Mouse (Mus musculus): ENCODE results near the gene Ncan. TPM values are rescaled to one million over a fixed set of nuclear protein-coding genes. Genes with fewer than 3 reads are reported as not detected.
A peak's percentile ranks its signal among the peaks of the same experiment; 100 is the strongest.

Gene Ncan
- polyA plus RNA-seq, 1 experiment from 2014 or later: 186 TPM

DNA sequence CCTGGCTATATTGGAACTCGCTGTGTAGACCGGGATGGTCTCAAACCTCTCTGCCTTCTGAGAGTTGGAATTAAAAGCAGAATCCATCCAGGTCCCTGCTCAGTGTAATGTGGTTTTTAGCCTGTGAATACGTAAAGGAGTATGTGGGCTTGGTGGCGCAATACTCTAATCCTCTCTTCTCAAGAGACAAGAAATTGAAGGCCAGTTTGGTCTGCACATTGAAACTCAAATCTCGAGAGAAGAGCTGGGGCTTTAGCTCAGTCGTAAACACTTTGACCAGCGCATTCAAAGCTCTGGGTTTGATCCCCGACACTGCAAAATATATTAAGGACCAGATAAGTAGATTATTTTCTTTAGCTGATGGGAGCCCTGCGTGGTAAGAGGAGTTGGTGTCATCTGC lies 19.3 kb upstream of the Ncan start:
- Histone ChIP-seq H3K36me3 (replicated peaks) (peaks cover 13% of the 10 kb centered on the region), H3K27me3 (replicated peaks) (no peaks in the 10 kb centered on the region), H3K4me3 (peak overlapping the region; percentile 74), H3K9ac (peak overlapping the region; percentile 86), H3K27ac (peak overlapping the region; percentile 85), H3K4me1 (peaks cover 24% of the 10 kb centered on the region), H3K9me3 (no peaks in the 10 kb centered on the region), H3K4me2 (peak overlapping the region; percentile 79)
- WGBS: 6% methylated on average over 9 of the region's 9 CpGs
- ATAC-seq (replicated peaks): 0 out of 2 replicates have a peak, but pooled peaks have one; percentile 0

DNA sequence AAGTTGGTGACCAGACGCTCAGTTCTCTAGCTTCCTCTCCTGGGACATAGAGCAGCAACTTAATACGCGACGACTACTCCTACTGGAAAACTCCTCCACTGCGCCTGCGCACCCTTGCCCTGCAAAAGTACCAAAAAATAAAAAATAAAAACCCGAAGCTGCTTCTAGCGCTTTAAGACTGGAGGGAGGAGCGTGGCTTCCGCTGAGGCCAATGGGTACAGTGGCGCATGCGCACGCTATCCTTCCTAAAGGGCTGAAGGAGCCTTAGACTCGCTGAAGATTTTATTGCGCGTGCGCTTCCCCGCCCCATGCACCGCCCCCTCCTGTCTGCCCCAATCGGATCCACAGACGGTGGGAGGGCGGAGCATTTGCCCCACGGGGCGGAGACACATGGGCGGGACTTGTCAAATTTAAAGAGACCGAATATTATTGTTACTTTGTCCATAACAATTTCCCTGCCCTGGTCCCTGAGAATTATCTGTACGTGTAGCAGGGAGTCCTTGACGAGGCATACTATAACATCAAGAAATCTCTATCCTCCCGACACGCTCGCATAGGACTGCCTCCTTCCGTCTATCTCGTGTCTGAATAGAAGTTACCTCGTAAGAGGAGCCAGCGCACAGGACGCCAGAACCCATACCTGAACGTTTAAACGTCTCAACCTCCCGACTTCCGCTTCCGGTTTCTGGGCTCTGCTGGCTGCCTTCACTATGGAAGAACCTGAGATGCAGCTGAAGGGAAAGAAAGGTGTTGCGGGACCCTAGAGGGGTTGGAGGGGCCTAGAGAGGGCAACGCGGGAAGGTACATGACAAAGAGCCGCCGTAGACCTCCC lies 18.6 kb upstream of the Ncan start, which contains the start of the genes Rfxank, Borcs8 and Mef2b:
Gene Rfxank (minus strand): TSS at position 129 of the 832 bp plus-strand sequence.
Gene Borcs8 (plus strand): TSS at position 474 of the 832 bp plus-strand sequence.
Gene Mef2b (plus strand): TSS at position 686 of the 832 bp plus-strand sequence.
- Histone ChIP-seq H3K36me3 (replicated peaks) (peaks cover 17% of the 10 kb centered on the region), H3K9me3 (no peaks in the 10 kb centered on the region), H3K27me3 (replicated peaks) (no peaks in the 10 kb centered on the region), H3K4me2 (peak within 1 kb of the TSS; percentile 79), H3K27ac (peak within 1 kb of the TSS; percentile 85), H3K9ac (peak within 1 kb of the TSS; percentile 86), H3K4me3 (peak within 1 kb of the TSS; percentile 74), H3K4me1 (peaks cover 24% of the 10 kb centered on the region)
- ATAC-seq (replicated peaks): peak; percentile 96
- WGBS: under 1% methylated on average over 46 of the region's 46 CpGs

DNA sequence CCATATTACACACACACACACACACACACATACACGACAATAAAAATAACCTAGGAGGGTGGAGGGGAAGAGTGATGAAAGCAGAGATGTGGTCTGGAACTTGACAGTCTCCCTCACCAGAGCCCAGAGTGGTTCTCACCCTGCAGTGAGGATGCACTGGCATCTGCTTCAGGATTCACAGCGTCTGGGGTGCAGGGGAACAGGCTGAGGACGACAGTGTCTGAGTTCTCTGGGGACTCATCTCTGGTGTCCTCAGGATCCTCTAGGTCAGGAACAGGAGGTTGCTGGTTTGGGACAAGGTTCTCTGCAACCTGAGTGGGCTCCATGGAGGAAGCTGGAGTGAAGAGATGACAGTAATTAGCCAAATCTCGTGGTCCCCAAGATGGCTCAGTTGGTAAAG lies 17.2 kb upstream of the Ncan start:
- Histone ChIP-seq H3K4me3 (no peak overlapping the region; the same call in 1 of the 2 replicates), H3K9ac (no peak overlapping the region), H3K36me3 (replicated peaks) (peaks cover 10% of the 10 kb centered on the region), H3K27me3 (replicated peaks) (no peaks in the 10 kb centered on the region), H3K27ac (no peak overlapping the region), H3K9me3 (no peaks in the 10 kb centered on the region), H3K4me1 (peaks cover 24% of the 10 kb centered on the region), H3K4me2 (peak overlapping the region; percentile 71; the same call in 1 of the 2 replicates)
- ATAC-seq (replicated peaks): no peak
- WGBS: 78% methylated on average over 4 of the region's 4 CpGs

DNA sequence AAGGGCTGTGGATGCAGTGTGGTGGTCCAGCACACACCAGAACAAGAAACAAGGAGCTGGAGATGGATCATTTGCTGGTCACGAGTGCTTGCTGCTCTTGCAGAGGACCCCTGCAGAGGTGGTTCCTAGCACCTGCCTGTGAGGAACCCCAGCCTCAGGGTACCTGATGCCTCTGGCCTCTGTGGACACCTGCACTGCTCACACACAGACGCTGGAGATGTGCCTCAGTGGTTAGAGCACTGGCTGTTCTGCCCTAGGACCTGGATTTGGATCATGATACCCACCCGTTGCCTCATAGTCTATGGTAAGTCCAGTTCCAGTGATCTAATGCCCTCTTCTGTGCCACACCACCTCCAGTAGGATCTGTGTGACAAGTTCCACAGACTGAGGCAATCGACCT lies 15.9 kb upstream of the Ncan start:
- no peak for ATAC-seq (replicated peaks)

DNA sequence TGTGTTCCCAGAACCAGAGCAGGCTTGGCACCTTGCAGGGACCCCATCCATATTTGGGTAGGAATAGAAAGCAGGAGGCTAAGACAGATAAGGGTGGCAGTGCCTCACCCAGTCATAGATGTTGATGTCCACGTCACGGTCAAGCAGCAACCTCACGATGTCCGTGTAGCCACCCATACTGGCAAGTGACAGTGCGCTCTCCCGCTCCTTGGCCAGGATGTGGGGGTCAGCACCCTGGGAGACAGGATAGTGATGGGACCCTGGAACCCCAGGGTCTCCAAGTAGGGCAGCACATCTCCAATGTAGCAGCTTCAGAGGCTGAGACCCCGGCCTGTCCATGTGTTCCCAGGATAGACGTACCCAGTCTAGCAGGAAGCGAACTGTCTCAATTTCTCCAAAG lies 14.3 kb upstream of the Ncan start:
- Histone ChIP-seq H3K4me2 (no peak overlapping the region), H3K27ac (no peak overlapping the region), H3K4me1 (peaks cover 27% of the 10 kb centered on the region), H3K36me3 (replicated peaks) (peaks cover 5% of the 10 kb centered on the region; the same call in 1 of the 2 replicates), H3K9ac (no peak overlapping the region), H3K4me3 (no peak overlapping the region), H3K27me3 (replicated peaks) (no peaks in the 10 kb centered on the region), H3K9me3 (no peaks in the 10 kb centered on the region)
- no peak for ATAC-seq (replicated peaks)
- WGBS: 94% methylated on average over 9 of the region's 9 CpGs

More for the DNA sequence above, 15.9 kb upstream of the Ncan start:
- Histone ChIP-seq H3K27me3 (replicated peaks) (no peaks in the 10 kb centered on the region), H3K4me1 (peaks cover 31% of the 10 kb centered on the region), H3K4me3 (no peak overlapping the region), H3K4me2 (no peak overlapping the region), H3K36me3 (replicated peaks) (peaks cover 5% of the 10 kb centered on the region; the same call in 1 of the 2 replicates), H3K27ac (no peak overlapping the region), H3K9ac (no peak overlapping the region), H3K9me3 (no peaks in the 10 kb centered on the region)
- 85% methylated on average over 4 of the region's 4 CpGs for WGBS

DNA sequence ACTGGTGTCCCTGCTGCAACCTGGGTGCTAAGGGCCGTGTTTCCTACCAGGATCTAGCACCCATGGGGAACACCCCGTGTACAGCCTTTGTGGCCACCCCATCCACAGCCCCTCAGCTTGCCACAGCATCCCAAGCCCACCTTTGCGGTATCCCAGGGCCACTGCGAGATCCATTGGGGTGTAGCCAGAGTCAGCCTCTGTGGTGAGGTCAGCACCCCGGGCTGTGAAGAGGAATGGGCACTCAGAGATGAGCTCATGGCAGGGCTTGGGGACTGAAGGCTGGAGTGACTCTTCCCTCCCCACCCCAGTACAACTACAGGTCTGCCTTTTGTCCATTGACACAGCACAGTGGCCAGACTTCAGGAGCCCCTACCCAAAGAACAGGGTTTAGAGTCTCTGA lies 13.4 kb upstream of the Ncan start:
- H3K27ac ChIP-seq: no peak overlapping the region
- no peaks in the 10 kb centered on the region for H3K27me3 ChIP-seq (replicated peaks)
- H3K36me3 ChIP-seq (replicated peaks): peaks cover 5% of the 10 kb centered on the region; the same call in 1 of the 2 replicates
- peaks cover 26% of the 10 kb centered on the region for H3K4me1 ChIP-seq
- no peak for ATAC-seq (replicated peaks)
- no peaks in the 10 kb centered on the region for H3K9me3 ChIP-seq
- no peak overlapping the region for H3K4me3 ChIP-seq
- no peak overlapping the region for H3K4me2 ChIP-seq
- H3K9ac ChIP-seq: no peak overlapping the region
- 94% methylated on average over 5 of the region's 5 CpGs for whole genome bisulfite sequencing

DNA sequence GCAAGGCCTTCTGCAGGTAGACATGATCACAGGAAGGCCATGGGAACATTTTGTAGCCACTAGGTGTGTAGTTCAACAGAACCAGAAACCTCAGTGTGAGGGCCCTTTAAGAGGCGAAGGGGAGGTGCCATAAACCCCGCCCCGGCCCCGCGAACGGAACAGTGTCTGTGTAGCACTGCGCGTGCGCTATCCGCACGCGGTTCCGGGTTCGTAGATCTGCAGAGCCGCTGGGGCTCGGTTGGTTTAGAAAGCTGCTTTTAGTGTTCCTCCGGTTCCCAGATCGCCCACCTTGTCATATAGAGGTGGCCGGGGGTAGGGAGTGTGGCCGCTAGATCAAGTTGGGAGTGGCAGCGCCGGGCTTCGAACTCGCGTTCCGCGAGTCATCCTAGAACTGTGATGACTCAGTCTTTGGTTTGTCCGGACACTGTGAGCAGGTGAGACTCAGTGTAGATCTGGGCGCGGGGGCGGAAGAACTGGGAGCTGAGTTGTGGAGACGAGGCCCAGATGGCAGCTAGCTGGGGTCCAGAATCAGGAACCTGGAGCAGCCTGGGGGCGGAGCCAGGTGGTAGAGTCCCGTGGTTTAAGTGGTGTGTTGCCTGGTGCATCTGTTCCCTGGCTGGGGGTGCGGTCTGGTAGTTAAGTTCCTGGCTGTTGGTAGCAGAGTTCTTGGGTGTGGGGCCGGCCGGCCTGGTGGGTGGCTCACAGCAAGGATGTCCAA lies 10.7 kb upstream of the Ncan start, which contains the start of gene Nr2c2ap:
Gene Nr2c2ap (plus strand): TSS at position 168 of the 718 bp plus-strand sequence.
- Histone ChIP-seq H3K27me3 (replicated peaks) (no peaks in the 10 kb centered on the region), H3K4me2 (peak within 1 kb of the TSS; percentile 74), H3K9ac (peak within 1 kb of the TSS; percentile 65), H3K9me3 (no peaks in the 10 kb centered on the region), H3K27ac (peak within 1 kb of the TSS; percentile 67), H3K4me3 (peak within 1 kb of the TSS; percentile 76), H3K36me3 (replicated peaks) (peaks cover 5% of the 10 kb centered on the region; the same call in 1 of the 2 replicates), H3K4me1 (peaks cover 14% of the 10 kb centered on the region)
- ATAC-seq (replicated peaks): peak; percentile 85
- WGBS: 2% methylated on average over 37 of the region's 37 CpGs

DNA sequence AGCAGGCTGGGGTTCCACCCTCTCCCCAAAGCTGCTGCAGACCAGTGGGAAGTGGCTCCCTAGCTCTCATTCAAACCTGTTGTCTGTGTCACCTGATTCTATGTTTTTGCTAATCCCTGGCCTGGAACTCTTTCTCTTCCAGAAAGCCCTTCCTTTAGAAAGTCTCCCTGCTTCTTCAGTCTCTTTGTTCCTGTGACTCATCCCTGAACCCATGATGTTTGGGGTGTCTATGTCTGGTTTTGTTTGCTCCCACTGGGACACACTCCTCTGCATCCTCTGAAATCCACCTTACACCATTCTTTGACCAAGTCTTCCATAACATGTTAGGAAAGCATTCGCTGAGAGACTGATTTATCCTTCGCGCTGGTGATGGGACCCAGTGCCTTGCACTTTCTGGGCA lies 9.4 kb upstream of the Ncan start:
- Histone ChIP-seq H3K9ac (no peak overlapping the region), H3K27me3 (replicated peaks) (no peaks in the 10 kb centered on the region), H3K4me2 (no peak overlapping the region), H3K4me1 (peaks cover 14% of the 10 kb centered on the region), H3K9me3 (no peaks in the 10 kb centered on the region), H3K4me3 (no peak overlapping the region), H3K36me3 (replicated peaks) (peaks cover 5% of the 10 kb centered on the region; the same call in 1 of the 2 replicates), H3K27ac (peak overlapping the region; percentile 67)
- WGBS: 87% methylated on average over 3 of the region's 3 CpGs
- 0 out of 2 replicates have a peak, but pooled peaks have one; percentile 1 for ATAC-seq (replicated peaks)

DNA sequence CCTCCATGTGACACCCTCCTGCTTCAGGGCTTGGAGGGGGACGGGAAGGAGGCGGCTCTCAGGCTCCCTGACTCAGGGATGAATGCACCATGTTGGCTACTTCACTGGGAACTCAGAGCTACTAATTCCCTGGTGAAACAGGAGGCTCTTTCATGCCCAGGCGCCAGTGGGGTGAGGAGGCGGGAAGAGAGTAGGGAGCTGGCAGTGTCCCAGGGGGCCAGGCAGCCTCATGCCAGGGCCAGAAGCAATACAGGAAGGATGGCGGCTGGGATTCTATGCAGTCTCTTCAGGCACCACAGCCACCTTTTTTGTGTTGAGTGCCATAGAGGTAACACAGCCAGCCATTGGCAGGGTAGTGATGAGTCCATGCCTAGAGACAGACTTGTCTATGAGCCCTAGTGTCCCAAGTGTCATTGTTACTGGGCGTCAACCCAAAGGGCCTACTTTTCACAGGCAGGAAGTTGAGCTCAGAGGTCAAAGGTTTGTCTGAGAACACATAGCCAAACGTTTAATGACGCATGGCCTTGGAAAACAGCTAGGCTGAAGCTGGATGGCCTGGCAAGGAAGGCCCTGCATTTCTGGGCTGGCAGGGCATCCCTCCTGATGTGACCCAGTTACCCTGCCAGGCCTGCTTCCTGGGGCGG lies 8.8 kb upstream of the Ncan start:
- Histone ChIP-seq H3K9me3 (no peaks in the 10 kb centered on the region), H3K4me2 (no peak overlapping the region), H3K27me3 (replicated peaks) (no peaks in the 10 kb centered on the region), H3K4me1 (peaks cover 14% of the 10 kb centered on the region), H3K27ac (peak overlapping the region; percentile 67; the same call in 1 of the 2 replicates), H3K4me3 (no peak overlapping the region), H3K36me3 (replicated peaks) (no peaks in the 10 kb centered on the region), H3K9ac (no peak overlapping the region)
- peak; percentile 53 for ATAC-seq (replicated peaks)
- 59% methylated on average over 9 of the region's 9 CpGs for WGBS

DNA sequence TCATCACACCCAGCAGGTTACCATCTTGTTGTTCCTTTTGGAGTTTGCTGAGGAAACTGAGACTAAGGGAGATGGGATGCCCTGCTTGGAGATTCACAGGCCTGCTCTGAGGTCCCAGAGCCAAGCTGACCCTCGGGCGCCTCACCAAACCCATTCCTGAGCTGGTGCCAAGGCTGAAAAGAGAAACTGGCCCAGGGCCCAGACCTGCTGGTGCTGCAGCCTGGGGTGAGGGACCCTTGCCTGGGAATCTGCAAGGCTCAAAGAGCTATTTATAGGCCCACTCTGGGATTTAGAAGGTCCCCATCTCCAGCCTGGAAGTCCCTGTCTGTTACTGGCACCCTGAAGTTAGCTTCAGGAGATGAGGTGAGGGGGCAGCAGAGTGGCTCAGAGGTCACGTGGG lies 7.8 kb upstream of the Ncan start:
- ATAC-seq (replicated peaks): no peak
- H3K9ac ChIP-seq: no peak overlapping the region

DNA sequence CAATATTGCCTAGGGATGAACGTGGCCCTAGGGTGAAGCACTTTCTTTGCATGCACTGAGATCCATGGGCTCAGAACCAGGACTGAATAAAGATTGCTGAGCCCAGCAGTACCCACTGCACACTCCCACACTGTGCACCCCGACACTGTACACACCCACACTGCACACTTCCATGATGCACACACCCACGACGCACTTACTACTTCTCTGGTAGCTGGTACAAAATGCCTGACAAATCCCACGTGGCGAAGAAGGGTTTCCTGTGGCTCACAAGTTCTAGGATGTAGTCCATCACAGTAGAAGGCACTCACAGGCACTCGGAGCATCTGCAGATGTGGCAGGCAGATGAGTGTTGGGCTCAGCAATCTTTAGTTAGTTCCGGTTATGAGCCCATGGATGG lies 4.3 kb upstream of the Ncan start:
- H3K27ac ChIP-seq: no peak overlapping the region
- H3K9ac ChIP-seq: no peak overlapping the region
- peaks cover 4% of the 10 kb centered on the region for H3K4me1 ChIP-seq
- WGBS: 67% methylated on average over 8 of the region's 8 CpGs
- H3K9me3 ChIP-seq: no peaks in the 10 kb centered on the region
- no peak for ATAC-seq (replicated peaks)
- H3K27me3 ChIP-seq (replicated peaks): no peaks in the 10 kb centered on the region; the same call in 1 of the 2 replicates
- H3K36me3 ChIP-seq (replicated peaks): no peaks in the 10 kb centered on the region
- no peak overlapping the region for H3K4me3 ChIP-seq
- H3K4me2 ChIP-seq: no peak overlapping the region

More for the DNA sequence above, 7.8 kb upstream of the Ncan start:
- Histone ChIP-seq H3K4me3 (no peak overlapping the region), H3K36me3 (replicated peaks) (no peaks in the 10 kb centered on the region), H3K4me2 (no peak overlapping the region), H3K27me3 (replicated peaks) (no peaks in the 10 kb centered on the region; the same call in 1 of the 2 replicates), H3K27ac (peak overlapping the region; percentile 67; the same call in 1 of the 2 replicates), H3K9me3 (no peaks in the 10 kb centered on the region), H3K4me1 (peaks cover 14% of the 10 kb centered on the region)
- WGBS: 64% methylated on average over 3 of the region's 3 CpGs
